Comparison of ENCODE assay signal across 8 mouse cellular contexts in genomic region chrX:47912306-47912792, GRCm38 (mm10). TPM values are rescaled to one million over a fixed set of nuclear protein-coding genes. Genes with fewer than 3 reads are reported as not detected.
DNase-seq lines count a peak whose midpoint lies in the region; ATAC-seq and TF ChIP-seq lines count a peak whose summit lies in the region.

Gene Ocrl (plus strand): TSS chrX:47912387.

- TF ChIP-seq POLR2A in CH12.LX (IDR thresholded peaks at IDR 0.05; ENCODE audit: low read depth, low read length), result peak; percentile 47; the same call in 1 of the 2 replicates

- no peaks in the 10 kb centered on the region for H3K9me3 ChIP-seq in CH12.LX (replicated peaks; ENCODE audit: low read length)
- no peaks in the 10 kb centered on the region for H3K9me3 ChIP-seq in forebrain, embryonic 13.5 days (replicated peaks)
- no peaks in the 10 kb centered on the region for H3K9me3 ChIP-seq in heart, embryonic 16.5 days (replicated peaks; ENCODE audit: control insufficient read depth, low read length)
- H3K9me3 ChIP-seq in liver, embryonic 14.5 days (ENCODE audit: control insufficient read depth, low read length), result no peaks in the 10 kb centered on the region
- H3K9me3 ChIP-seq in stomach, embryonic 15.5 days, result no peaks in the 10 kb centered on the region

- TF ChIP-seq EP300 in CH12.LX (IDR thresholded peaks at IDR 0.05; ENCODE audit: low read length), result no peak
- TF ChIP-seq EP300 in liver, embryonic 14.5 days (IDR thresholded peaks at IDR 0.05; ENCODE audit: low read depth), result no peak

- no peaks in the 10 kb centered on the region for H3K27me3 ChIP-seq in CH12.LX (replicated peaks)
- H3K27me3 ChIP-seq in forebrain, embryonic 13.5 days, result no peaks in the 10 kb centered on the region
- no peaks in the 10 kb centered on the region for H3K27me3 ChIP-seq in heart, embryonic 16.5 days (ENCODE audit: control insufficient read depth, insufficient read depth, low read length)
- H3K27me3 ChIP-seq in liver, embryonic 14.5 days (ENCODE audit: control insufficient read depth, insufficient read depth, low read length), result no peaks in the 10 kb centered on the region
- H3K27me3 ChIP-seq in stomach, embryonic 15.5 days (replicated peaks), result no peaks in the 10 kb centered on the region

- peaks cover 0 to 6% of the 10 kb centered on the region in 2 experiments; a peak in 1 of 4 replicates for H3K4me1 ChIP-seq in CH12.LX (ENCODE audit: control insufficient read depth in 1 of 2, insufficient read depth in 2 of 2)
- 0 out of 2 replicates have a peak, but pooled peaks cover 7% of the 10 kb centered on the region for H3K4me1 ChIP-seq in forebrain, embryonic 13.5 days
- H3K4me1 ChIP-seq in heart, embryonic 16.5 days (ENCODE audit: control insufficient read depth, insufficient read depth, low read length), result no peaks in the 10 kb centered on the region
- peaks cover 0 to 3% of the 10 kb centered on the region in 2 experiments; a peak in 2 of 4 replicates for H3K4me1 ChIP-seq in liver, embryonic 14.5 days (replicated peaks; ENCODE audit: control insufficient read depth in 2 of 2, insufficient read depth in 2 of 2, low read length in 1 of 2)
- H3K4me1 ChIP-seq in stomach, embryonic 15.5 days, result no peaks in the 10 kb centered on the region

- H3K36me3 ChIP-seq in CH12.LX (replicated peaks in 1 of 2; ENCODE audit: control insufficient read depth in 1 of 2, insufficient read depth in 1 of 2, low read length in 1 of 2), result peaks cover 0 to 7% of the 10 kb centered on the region in 2 experiments
- H3K36me3 ChIP-seq in forebrain, embryonic 13.5 days (ENCODE audit: poor library complexity, severe bottlenecking), result no peaks in the 10 kb centered on the region
- no peaks in the 10 kb centered on the region for H3K36me3 ChIP-seq in heart, embryonic 16.5 days (ENCODE audit: control insufficient read depth, insufficient read depth)
- no peaks in the 10 kb centered on the region for H3K36me3 ChIP-seq in liver, embryonic 14.5 days (replicated peaks; ENCODE audit: control insufficient read depth, insufficient read depth, low read depth)
- no peaks in the 10 kb centered on the region for H3K36me3 ChIP-seq in stomach, embryonic 15.5 days

- TF ChIP-seq CTCF in CH12.LX (conservative IDR thresholded peaks at IDR 0.05 in 1 of 2, IDR thresholded peaks at IDR 0.05 in 1 of 2; ENCODE audit: low read depth in 2 of 2, low read length in 2 of 2), result peak; percentile 25 to 61; a peak in 3 of 4 replicates
- peak; percentile 88 for TF ChIP-seq CTCF in liver, embryonic 14.5 days (IDR thresholded peaks at IDR 0.05; ENCODE audit: low read depth)

- H3K9ac ChIP-seq in CH12.LX (ENCODE audit: insufficient read depth, low read depth), result peak within 1 kb of the TSS; percentile 64
- H3K9ac ChIP-seq in forebrain, embryonic 13.5 days, result peak within 1 kb of the TSS; percentile 81
- H3K9ac ChIP-seq in heart, embryonic 16.5 days (ENCODE audit: low read length), result peak within 1 kb of the TSS; percentile 89
- H3K9ac ChIP-seq in liver, embryonic 14.5 days (replicated peaks), result peak within 1 kb of the TSS; percentile 74
- H3K9ac ChIP-seq in stomach, embryonic 15.5 days, result peak within 1 kb of the TSS; percentile 54

- 19% methylated on average over 27 of the region's 35 CpGs for WGBS in forebrain, embryonic 13.5 days
- 10% methylated on average over 34 of the region's 35 CpGs for WGBS in heart, embryonic 16.5 days
- 16% methylated on average over 17 of the region's 35 CpGs for WGBS in liver, embryonic 14.5 days (ENCODE audit: insufficient replicate concordance)
- 20% methylated on average over 34 of the region's 35 CpGs for WGBS in stomach, embryonic 15.5 days

- no peak within 1 kb of the TSS for H3K27ac ChIP-seq in CH12.LX (ENCODE audit: insufficient read depth, low read depth)
- H3K27ac ChIP-seq in forebrain, embryonic 13.5 days, result peak within 1 kb of the TSS; percentile 70
- H3K27ac ChIP-seq in heart, embryonic 16.5 days (ENCODE audit: low read length), result peak within 1 kb of the TSS; percentile 76
- H3K27ac ChIP-seq in liver, embryonic 14.5 days, result no peak within 1 kb of the TSS
- peak within 1 kb of the TSS; percentile 86 for H3K27ac ChIP-seq in stomach, embryonic 15.5 days

- in situ Hi-C loops in CH12.LX (cut with MboI; ENCODE audit: low pct_ligation_motif_present, low pct_unique_long_range_greater_than_20kb, low sequenced_read_pairs), result no loop called here

- H3K4me2 ChIP-seq in CH12.LX (ENCODE audit: insufficient read depth, low read depth, poor library complexity, severe bottlenecking), result peak within 1 kb of the TSS; percentile 75
- peak within 1 kb of the TSS; percentile 57 for H3K4me2 ChIP-seq in forebrain, embryonic 13.5 days
- peak within 1 kb of the TSS; percentile 66 for H3K4me2 ChIP-seq in heart, embryonic 16.5 days (ENCODE audit: low read depth, low read length)
- peak within 1 kb of the TSS; percentile 62 for H3K4me2 ChIP-seq in liver, embryonic 14.5 days (ENCODE audit: low read depth)
- peak within 1 kb of the TSS; percentile 51 for H3K4me2 ChIP-seq in stomach, embryonic 15.5 days

- no peak for TF ChIP-seq RAD21 in CH12.LX (IDR thresholded peaks at IDR 0.05; ENCODE audit: low read depth, low read length)

- dilution Hi-C loops in CH12.LX (cut with MboI; ENCODE audit: extremely low pct_ligation_motif_present, extremely low pct_unique_long_range_greater_than_20kb, low sequenced_read_pairs), result no loop called here

- DNase-seq in CH12.LX (ENCODE audit: extremely low read depth), result peak; percentile 48
- peak; percentile 65 to 79 for DNase-seq in kidney, postnatal 25 days
- peak in 2 of 3 experiments; percentile 29 to 44 for DNase-seq in liver, embryonic 14.5 days (ENCODE audit: low read depth in 3 of 3, low spot score in 3 of 3)
- peak; percentile 78 for DNase-seq in neural tube, embryonic 10.5 days (ENCODE audit: extremely low spot score, low spot score)

- H3K4me3 ChIP-seq in CH12.LX (replicated peaks in 1 of 3; ENCODE audit: low read depth in 2 of 3, low read length in 2 of 3, poor library complexity in 1 of 3), result peak within 1 kb of the TSS; percentile 41 to 87 (median 62)
- H3K4me3 ChIP-seq in forebrain, embryonic 13.5 days, result peak within 1 kb of the TSS; percentile 59
- H3K4me3 ChIP-seq in heart, embryonic 16.5 days (ENCODE audit: low read length), result peak within 1 kb of the TSS; percentile 77
- peak within 1 kb of the TSS; percentile 72 to 88 for H3K4me3 ChIP-seq in liver, embryonic 14.5 days (ENCODE audit: insufficient read depth in 1 of 2, low read depth in 2 of 2, low read length in 2 of 2)
- peak within 1 kb of the TSS; percentile 65 for H3K4me3 ChIP-seq in stomach, embryonic 15.5 days (replicated peaks)

- ATAC-seq in cerebellum, adult (ENCODE audit: insufficient number of reproducible peaks, low FRiP score, low TSS enrichment), result peak; percentile 94
- ATAC-seq in forebrain, embryonic 13.5 days, result peak; percentile 94
- ATAC-seq in heart, embryonic 16.5 days (replicated peaks; ENCODE audit: extremely low read depth, insufficient read depth, low FRiP score), result peak; percentile 84
- ATAC-seq in liver, embryonic 14.5 days (ENCODE audit: insufficient read depth), result peak; percentile 87
- ATAC-seq in stomach, embryonic 15.5 days (ENCODE audit: insufficient read depth, low FRiP score, low read depth), result peak; percentile 88; the same call in 1 of the 2 replicates

- H3K79me2 ChIP-seq in CH12.LX (replicated peaks; ENCODE audit: control insufficient read depth, extremely low read depth, insufficient read depth, poor library complexity, severe bottlenecking), result no peaks in the 10 kb centered on the region

TF ChIP-seq in CH12.LX, 34 proteins besides CTCF, POLR2A, EP300 and RAD21:
- TF ChIP-seq MXI1 (IDR thresholded peaks at IDR 0.05; ENCODE audit: low read depth, low read length), result no peak
- 0 out of 2 replicates have a peak, but pooled peaks have one; percentile 26 for TF ChIP-seq NELFE (IDR thresholded peaks at IDR 0.05; ENCODE audit: low read depth, low read length)
- TF ChIP-seq HCFC1 (IDR thresholded peaks at IDR 0.05; ENCODE audit: low read depth, low read length), result peak; percentile 31
- TF ChIP-seq MAZ (IDR thresholded peaks at IDR 0.05; ENCODE audit: low read depth, low read length), result peak; percentile 94
- no peak for TF ChIP-seq SIN3A (IDR thresholded peaks at IDR 0.05; ENCODE audit: low read length)
- no peak for TF ChIP-seq PAX5 (IDR thresholded peaks at IDR 0.05; ENCODE audit: low read length)
- no peak for TF ChIP-seq USF1 (IDR thresholded peaks at IDR 0.05; ENCODE audit: low read depth, low read length)
- TF ChIP-seq IRF4 (IDR thresholded peaks at IDR 0.05; ENCODE audit: low read depth, low read length), result no peak
- TF ChIP-seq USF2 (conservative IDR thresholded peaks at IDR 0.05; ENCODE audit: low read depth, low read length), result no peak

RNA-seq across cellular contexts. Expression of gene Ocrl, which starts in this region (rescaled TPM):
- total RNA-seq in CH12.LX (2012; rRNA removed) (2.4 and 2.6 TPM in 2 replicates), CH12.LX (2014; rRNA removed) (3.8 and 4.7 TPM in 2 replicates)
- 6.2 and 7.1 TPM in 2 replicates for polyA plus RNA-seq in CH12.LX (2012; ENCODE audit: insufficient read length, low read depth)
- polyA plus RNA-seq in forebrain, embryonic 13.5 days (2015; fragmentation: Nextera tagmentation; extraction: Ambion mirVana), result 20.3 and 23.2 TPM in 2 replicates
- 11.4 and 13.1 TPM in 2 replicates for polyA plus RNA-seq in heart, embryonic 16.5 days (2015; fragmentation: Nextera tagmentation; extraction: Ambion mirVana)
- 4.2 and 4.8 TPM in 2 replicates for polyA plus RNA-seq in liver, embryonic 14.5 days (2012; rRNA removed)
- 2.4 and 2.9 TPM in 2 replicates for polyA plus RNA-seq in liver, embryonic 14.5 days (2014; fragmentation: Nextera tagmentation; extraction: Ambion mirVana)
- 19.4 and 21.9 TPM in 2 replicates for polyA plus RNA-seq in stomach, embryonic 15.5 days (2015; fragmentation: Nextera tagmentation; extraction: Ambion mirVana)

Comparison
In these comparisons a context has a peak if more than half of its experiments do, and no peak if none do; other contexts are left out.
1. H3K27ac ChIP-seq: peak in forebrain, embryonic 13.5 days (single experiment), heart, embryonic 16.5 days (single experiment) and stomach, embryonic 15.5 days (single experiment); none in CH12.LX (single experiment) and liver, embryonic 14.5 days (single experiment).
2. Peak in every context shown above with its lines, with median percentiles within 50 percentile points of each other: DNase-seq, H3K4me2 ChIP-seq, H3K4me3 ChIP-seq, H3K9ac ChIP-seq and ATAC-seq.